Mouse (Mus musculus) bone marrow macrophage, adult 2 months (primary cell): ENCODE data around the gene Gtf3c4.

Experiments
- CTCF ChIP-seq: IDR thresholded peaks from 2 replicates; pipeline ENCODE4 v1.5.1; 2012; ENCODE audit warnings: low read depth, mild to moderate bottlenecking, low read length, moderate library complexity
- POLR2A ChIP-seq: IDR thresholded peaks from 2 replicates; pipeline ENCODE4 v1.6.1; 2012; ENCODE audit warnings: mild to moderate bottlenecking, low read depth, low read length, borderline replicate concordance

DNA sequence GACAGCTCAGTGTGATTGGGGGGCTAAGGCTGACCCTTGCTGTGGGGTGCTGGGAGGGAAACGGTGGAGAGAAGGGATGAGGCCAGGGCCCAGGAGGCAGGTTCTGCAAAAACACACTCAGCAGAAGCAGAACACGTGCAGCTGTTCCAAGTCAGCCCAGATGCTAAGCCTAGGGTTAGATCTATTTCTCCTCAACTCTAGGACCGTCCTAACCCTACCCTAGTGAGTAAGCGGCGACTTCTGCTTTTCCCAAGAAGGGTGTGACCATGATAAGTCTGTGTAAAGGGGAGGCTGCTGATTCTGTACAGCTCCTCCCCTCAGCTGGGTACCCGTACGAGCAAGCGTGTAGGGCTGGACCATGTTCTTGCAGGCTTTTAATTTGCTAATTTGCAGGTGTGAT is 43.9 kb downstream of the Gtf3c4 start:
- TF ChIP-seq CTCF (no peak), POLR2A (no peak)
